Mouse (Mus musculus) NIH3T3 (cell line): Measurements from ENCODE around the gene Stk24.

Experiments
- DNase-seq: peaks from one replicate; pipeline ENCODE4 v3.0.0-alpha.2; 2012; ENCODE audit warnings: low read depth

Stk24 gene

DNA sequence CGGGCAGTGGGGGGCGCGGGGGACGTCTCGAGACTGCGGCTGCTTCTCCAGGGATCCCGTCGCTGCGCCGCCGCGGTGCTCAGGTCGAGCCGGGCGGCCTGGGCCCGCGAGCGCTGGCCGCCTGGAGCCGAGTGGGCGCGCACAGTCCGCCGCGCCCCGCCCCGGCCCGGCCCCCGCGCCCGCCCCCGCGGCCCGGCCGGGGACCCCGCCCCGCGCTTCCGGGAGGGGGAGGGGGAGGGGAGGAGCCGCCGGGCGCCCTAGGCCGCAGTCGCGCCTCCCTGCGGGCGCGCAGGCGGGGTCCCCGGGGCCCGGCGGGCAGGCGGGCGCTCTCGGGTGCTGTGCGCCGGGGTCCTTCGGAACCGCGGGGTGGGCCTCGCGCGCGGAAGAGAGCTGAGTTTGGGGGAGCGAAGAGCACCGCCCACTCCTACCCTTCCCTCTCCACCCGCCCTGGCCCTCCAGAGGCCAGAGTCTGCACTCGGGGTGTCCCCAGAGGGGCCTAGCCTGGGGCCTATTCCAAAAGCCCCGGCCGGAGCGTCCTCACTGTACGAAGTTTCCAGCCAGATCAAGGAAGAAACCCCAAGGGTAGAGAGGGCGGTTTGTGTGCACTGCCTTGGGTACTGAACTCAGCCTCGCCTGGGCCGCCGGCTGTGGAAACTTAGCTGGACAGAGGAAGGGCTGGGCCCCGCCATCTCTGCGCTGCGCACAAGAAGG, 540 bp downstream of the Stk24 start:
- peak; percentile 87 for DNase-seq

DNA sequence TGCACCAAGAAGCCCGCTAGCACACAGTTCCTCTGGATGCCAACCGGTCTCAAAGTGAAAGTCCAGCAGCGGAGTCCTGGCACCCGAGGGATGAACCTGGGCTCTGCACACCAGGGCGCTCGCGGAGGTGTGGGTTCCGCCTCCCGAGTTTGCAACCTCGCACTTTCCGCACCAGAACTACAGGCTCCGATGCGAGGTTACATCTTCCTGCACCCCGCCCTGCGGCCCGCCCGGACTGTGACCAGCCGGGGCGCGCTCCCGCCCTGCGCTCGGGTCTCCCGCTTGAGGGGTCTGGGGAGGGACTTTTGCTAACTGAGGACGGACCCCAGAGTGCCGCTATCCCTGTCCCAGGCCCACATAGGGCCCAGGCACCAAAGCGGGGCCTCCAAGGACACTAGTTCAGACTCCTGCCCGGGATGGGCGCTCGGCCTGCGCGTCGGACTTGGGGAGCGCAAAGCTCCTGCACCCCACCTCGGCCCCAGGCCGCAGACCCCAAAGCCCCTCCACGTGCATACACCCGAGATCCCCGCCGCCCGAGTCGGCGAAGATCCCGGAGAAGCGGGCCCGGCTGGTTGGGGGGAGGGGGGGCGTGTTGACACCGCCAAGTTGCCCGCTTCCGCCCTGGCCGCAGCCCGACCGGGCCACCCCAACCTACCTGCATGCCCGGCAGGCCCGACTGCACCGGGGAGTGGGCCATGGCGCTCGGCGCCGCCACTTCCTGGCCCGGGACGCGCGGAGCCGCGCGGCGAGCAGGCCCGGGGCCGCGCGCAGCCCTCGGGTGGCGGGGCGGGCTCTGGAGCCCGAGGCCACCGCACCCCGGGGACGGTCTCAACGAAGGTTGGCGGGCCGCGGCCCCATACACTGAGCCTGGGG, 1.3 kb downstream of the Stk24 start:
- peak; percentile 62 for DNase-seq

DNA sequence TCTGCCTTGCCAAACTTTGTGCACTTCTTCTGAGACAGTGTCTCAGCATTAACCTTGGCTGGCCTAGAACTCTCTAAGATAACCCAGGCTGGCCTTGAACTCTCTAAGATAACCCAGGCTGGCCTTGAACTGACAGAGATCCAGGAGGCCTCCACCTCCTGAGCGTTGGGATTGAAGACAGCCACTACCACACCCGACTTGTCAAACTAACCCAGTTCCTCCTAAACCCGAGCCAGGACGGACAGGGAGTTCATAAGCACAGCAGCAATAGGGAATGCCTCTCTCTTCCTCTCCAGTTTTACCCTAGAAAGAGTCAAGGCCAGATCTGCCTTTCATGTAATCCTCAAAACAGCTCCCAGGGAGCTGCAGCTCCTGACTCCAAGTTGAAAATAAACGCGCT, 3.2 kb downstream of the Stk24 start:
- DNase-seq = no peak

DNA sequence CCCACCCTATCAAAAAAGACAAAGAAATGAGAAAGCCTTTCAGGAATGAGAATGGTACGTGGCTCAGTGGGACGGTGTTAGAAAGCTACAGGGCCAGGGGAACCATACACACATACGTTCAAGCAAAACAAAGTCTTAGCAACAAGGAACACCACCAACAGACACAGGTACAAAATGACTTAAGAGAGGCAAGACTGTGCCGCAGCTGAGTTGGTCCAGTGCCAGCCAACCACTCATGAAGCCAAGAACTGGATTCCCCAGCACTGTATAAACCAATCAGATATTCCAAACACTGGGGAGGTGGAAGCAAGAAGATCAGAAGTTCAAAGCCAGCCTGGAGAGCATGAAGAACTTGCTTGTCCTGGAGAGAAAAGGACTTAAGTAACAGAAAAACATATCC, 5.9 kb downstream of the Stk24 start:
- DNase-seq = peak; percentile 39

DNA sequence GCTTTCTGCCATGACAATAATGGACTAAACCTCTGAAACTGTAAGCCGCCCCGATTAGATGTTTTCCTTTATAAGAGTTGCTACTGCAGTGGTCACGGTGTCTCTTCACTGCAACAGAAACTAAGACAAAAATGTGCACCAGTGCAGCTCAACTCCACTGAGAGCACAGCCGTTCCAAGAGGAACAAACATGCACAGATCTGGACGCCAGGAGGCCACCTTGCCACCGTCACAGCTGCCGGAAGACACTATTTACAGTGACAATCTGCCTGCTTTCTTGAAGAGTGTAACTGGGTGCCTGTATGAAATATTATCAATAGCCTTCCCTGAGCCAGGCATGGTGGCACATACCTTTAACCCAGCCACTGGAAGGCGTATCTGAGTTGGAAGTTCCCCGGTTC, 6.8 kb downstream of the Stk24 start:
- no peak for DNase-seq

DNA sequence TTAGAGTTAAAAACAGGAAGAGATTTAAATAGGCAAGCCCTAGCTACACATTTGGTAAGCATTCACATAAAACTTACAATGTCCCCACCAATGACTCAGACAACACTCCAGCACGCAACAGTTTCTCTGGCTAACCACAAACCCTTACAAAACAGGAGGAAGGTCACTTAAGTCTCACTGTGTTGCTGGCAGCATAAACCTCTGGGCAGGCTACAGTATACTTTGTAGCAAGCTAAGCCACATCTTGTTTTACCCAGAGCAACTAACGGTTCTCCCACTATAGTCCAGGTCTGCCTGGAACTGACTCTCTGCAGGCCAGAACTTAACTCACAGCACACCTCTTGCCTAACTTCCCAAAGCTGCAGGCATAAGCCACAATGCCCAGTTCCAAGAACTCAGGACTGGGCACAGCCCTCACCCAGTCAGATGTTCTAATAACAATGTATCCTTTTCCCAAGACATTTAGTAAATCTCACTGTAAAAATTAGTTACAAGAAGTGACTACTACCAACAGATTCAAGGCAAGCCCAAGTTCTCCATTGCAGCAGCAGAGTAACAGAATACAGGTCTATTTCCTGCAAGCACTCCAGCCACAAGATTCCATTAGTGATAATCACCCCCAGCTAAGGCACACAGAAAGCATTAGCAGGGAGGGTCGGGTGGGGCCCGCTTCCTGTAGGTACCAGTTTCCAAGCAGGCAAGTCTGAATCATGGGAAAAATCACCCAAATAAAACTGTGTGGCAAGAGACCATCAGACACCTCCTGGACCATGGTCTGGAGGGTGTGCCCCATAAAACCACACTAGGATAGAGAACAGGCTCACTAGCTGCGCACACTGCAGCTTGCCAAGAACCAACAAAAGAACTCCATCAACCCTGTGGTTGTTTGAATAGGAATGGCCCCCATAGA, 7.6 kb downstream of the Stk24 start:
- DNase-seq = peak; percentile 80

DNA sequence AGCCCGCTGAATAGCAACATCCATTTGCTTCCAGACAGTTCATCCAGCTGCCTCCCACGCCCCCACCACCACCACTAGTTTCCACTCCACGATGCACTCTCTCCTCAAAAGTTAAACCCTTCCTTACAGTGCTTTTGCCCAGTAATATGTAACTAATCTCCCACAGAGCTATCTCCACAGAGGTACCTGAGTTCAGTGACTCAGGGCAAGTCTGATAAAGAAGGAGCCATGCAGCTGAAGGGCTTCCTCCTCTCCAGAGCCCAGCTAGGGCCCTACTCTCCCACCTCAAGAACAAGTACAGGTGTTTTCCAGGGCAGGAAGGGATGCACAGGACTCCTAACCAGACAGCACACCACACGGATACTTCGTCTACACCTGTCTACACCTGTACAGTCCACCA, 10.4 kb downstream of the Stk24 start:
- DNase-seq = no peak

DNA sequence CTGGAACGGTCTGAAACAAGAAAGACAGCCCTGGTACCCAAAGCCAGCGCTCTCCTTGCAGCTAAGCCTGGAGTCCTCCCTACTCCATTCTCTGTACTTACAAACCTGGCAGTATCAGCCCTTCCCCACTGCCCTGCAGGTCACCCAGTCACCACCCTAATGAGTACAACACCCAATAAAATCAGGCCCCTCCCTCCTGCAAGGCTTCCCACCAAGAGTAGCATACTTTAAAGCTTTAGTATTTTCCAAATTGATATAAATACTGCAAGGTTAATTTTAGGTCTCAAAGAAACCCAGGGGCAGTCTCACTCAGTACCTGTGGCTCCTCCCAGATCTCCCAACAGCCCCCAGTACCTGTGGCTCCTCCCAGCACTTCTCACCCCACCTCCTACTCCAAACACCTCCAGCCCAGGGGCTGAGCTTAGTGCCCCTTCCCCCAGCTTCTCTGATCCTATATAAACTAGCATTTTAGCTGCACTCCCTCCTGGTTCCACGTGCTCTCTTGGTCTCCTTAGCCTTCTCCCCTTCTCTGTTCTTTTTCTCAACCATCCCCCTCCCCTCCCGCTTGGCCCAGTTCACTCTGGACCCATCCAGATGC, 11.6 kb downstream of the Stk24 start:
- no peak for DNase-seq

DNA sequence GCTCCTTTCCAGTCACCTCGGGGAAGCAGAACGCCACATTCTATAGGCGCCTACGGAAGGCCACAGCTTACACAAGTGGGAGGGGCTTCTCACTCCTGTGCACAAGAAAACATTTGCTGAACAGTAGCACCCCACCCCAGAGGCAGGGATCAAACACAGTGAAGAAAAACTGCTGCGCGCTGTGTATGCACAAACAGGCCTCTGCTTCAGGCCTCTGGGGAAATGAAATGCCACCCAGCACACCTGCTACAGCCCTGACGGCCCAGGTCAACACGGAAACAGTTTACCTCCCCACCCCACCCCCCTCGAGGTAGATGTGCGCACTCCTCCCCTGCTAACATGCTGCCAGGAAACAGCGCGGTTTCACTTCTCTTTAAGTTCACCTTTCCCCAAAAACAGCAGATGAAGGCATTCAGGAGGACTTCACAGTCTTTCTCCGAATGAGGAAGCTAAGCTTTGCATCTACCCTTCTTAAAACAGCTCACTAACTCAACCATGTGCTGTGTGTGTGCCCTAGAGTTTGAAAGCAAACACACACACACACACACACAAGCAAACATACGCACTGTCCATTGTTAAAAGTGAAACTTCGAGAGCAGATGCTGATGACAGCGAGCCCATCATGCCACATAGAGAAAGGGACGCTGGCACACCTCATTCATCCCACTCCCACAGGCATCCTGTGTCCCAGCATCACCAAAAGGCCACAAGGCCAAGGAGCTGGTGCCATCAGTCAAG, 13.7 kb downstream of the Stk24 start:
- no peak for DNase-seq

DNA sequence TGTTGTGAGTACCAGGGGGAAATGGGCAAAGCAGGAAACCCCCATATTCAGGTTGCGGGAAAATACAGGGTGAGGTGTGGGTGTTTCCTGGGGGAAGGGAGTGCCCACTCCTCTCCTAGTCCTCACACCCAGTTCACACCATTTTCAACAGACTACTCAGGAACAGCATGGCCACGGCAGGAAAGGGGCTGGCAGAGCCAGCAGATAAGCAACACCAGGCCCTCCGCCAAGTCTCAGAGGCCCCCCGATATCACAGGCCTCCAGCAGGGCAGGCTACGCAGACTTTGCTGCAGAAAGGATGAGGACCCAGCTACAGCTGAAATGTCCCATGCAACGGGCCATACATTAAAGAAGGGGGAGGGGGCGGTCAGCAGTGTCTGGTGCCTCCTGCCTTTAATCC, 14.4 kb downstream of the Stk24 start:
- no peak for DNase-seq

DNA sequence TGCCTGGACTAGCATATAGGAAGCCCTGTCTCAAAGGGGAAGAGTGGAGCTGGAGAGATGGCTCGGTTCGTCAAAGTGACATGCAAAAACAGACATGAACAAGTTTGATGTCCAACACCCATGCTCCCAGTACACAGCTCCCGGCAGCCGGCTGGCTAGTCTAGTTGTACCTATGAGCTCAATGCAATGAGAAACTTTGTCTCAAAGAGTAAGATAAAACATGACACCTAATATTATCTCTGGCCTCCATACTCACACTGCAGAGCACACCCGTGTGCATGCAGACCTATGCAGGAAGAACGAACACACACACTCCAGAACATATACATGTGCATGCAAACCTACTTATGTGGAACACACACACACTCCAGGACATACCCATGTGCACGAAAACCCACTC, 15.5 kb downstream of the Stk24 start:
- no peak for DNase-seq

DNA sequence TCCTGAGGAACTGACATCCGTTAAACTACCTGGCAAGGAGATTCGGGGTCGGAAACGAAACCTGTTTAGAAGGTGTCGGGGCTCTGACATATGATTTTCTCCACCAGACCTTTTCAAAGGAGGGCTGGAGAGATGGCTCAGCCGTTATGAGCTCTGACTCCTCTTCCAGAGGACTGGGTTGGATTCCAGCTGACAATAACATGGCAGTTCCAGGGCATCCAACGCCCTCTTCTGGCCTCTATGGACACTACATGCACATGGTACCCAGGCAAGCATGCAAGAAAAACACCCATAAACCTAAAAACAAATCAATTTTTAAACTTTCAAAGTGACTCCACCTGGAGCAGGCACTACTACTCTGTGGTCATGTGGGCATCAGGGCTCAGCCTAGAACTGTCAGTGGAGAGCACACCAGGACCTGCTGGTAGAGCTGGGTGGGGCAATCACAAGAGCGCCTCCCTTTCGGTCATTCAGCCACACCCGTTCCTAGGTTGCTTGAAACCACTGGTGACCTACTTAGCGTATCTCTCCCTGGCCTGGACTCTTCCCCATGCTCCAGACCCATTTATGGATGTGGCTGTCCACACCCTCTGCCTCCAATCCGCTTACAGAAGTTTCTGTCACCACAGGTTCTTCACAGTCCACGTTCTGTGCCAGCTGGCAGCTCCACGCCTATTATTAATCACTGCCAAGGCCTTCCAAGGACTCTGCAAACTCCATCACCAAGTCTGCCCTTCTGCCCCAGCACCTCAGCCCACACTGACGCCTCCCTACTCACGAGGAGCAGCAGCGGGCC, 18.3 kb downstream of the Stk24 start:
- peak; percentile 79 for DNase-seq

DNA sequence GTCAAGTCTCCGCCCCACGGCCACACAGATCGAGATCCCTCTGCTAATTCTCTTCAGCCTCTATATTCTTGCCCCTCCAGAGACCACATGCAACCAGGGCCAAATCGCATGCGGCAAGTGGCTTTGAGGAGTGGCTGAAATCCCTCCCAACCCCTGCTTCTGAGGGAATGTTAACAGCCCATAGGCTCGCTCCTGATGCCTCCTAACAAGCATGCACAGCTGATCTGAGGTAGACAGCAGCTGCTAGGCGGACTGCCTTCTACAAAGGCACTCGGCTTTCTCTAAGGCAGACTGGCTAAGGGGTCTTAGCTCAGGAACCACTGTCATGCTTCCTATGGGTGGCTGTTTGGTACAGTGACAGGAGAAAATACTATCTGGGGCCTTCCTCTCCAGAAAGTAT, 20.0 kb downstream of the Stk24 start:
- DNase-seq = no peak

DNA sequence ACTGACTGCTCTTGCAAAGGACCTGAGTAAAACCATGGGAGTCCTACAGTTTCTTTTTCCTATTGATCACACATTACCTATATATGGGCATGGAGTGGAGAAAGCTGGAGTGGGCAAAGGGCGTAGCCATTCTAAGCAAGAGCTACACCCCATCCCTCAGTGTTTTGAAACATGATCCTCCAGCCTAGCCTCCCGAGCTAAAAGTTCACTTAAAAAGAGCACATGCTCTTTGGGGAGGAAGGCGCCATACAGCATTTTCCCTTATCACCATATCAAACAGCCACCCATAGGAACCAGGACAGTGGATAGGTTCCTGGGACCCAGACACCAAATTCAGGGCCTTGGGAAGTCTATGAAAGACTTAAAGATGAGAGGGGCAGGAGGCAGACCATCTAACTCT, 20.8 kb downstream of the Stk24 start:
- peak; percentile 39 for DNase-seq

DNA sequence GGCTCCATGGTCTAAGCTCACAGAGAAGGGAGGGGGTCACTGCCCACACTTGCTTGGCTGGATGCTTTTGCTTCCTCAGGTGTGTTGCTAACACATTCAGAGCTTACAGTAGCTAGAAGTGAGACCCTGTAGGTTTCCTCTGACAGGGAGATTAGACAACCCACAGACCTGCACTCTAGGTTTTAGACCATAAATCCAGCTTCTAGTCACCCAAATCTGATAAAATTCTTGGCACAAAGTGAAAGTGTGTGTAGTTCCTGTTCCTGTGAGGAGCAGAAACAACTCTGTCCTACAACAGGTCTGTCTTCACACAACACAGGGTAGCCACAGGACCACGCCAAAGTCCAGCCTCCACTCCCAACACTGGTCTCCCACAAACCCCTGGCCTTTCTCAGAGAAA, 21.5 kb downstream of the Stk24 start:
- DNase-seq = no peak

DNA sequence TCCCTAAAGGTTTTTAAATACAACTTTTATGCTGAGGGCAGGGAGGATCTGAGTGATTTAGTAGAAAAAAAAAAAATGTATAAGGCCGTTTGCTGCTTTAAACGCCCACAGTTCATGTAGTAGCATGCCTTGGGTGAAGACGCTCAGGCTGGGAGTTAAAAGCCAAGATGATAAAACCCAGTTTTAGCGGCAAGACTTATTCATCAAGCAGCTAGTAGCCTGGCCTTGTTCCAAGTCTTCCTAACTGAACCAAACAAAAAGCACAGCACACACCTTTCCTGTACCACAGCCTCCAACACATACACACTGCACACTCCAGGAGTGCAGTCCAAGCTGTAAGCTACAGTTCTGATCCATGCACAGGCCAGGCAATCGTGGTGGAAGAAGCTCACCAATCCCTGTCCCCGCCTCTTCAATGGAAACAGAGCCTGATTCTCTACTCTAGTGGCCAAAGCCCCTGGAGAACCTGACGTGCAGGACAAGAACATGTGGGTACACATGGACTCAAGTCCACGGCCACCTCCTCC, 23.4 kb downstream of the Stk24 start:
- peak; percentile 50 for DNase-seq

DNA sequence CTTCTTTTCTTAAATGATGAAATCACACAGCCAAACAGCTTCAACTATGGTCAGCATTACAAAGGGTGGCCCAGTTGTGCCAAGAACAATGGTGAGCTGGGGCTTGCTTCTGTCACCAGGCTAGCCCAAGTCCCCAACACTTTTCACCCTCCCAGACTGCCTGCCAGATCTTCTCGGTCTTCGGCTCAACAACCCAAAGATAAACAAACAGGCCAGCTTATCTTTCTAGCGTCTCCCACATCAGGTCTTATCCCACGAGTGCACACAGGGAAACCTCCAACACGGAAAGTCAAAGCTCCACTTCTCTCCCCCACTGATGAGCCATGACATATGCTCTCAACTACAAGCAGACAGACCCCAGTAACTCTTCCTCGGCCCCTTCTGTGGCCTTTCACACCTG, 24.1 kb downstream of the Stk24 start:
- no peak for DNase-seq

DNA sequence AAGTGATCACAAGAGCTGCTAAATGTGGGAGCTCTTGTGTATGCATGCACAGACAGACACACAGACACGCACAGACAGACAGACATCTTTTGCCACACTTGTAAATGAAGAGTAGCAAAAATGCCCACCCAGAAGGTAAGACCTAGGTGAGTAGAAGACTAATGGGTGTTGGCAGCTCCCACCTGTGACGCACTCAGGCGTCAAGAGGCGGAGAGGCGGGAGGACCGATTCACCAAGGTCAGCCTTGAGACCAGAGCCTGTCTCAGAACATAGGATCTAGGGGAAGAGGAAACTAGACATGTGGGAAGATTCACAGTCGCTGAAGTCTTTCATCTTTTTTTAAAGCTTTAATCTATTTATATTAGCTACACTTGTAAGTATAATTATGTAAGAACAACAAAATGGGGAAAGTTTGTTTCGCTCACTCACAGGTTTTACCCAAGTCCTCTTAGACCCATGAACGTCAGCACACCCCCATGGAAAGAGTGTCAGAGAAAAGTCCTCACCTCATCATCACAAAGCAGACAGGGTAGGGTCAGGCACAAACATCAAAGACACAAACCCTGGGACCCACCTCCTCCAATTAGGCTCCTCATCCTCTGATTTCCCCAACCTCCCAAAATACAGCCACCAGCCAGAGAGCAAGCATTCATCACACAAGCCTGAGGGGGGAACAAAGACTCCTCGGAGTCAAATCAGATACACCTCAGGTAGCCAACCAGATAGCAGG, 26.0 kb downstream of the Stk24 start:
- DNase-seq = no peak

DNA sequence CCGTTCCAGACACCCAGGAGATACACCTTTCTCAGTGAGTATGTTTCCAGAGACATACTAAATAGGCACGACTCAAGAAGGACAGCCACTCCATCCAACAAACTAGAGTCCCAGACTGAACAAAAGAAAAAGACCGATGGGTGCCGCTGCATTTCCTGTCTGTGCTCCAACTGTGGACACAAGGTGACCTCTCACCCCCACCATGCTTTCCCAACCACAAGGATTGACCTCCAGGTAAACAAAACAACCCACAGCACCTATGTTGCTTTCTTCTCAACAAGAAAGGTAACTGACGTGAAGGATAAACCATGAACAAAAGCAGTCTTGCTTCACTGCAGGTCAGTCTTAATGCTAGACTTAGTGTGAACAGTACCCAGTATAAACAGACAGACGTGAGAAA, 27.1 kb downstream of the Stk24 start:
- no peak for DNase-seq

DNA sequence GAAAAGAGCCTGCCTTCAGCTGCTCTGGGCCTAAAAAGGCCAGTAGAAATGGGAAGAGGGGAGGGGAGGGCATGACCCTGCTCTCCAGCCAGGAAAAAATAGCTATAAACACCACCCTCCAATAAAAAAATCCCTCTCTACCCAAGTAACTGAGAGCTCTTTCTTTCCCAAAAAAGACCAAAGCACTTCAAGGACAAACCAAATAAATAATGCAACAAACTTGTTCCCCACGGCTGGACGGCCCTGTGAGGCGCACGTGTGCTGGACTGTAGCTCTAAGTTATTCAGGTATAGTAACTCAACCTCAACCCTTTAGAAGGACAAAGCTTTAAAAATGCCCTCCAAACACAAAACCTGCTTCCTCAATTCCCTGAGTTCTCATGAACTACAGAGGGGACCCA, 28.1 kb downstream of the Stk24 start:
- no peak for DNase-seq
